Mouse (Mus musculus) stomach, postnatal 0 days (tissue): Measurements from ENCODE around the gene Mctp1. TPM values are rescaled to one million over a fixed set of nuclear protein-coding genes. Genes with fewer than 3 reads are reported as not detected.

ENCODE experiments used
- ATAC-seq: fragments of 200-750 bp; cut with Nextera tagmentation; 2 replicates; pipeline ENCODE4 v1.8.0; 2017; ENCODE audit not compliant: low FRiP score, low TSS enrichment
- DNase-seq: peaks from one replicate; pipeline ENCODE4 v3.0.0-alpha.2; 2016; ENCODE audit warnings: low spot score
- H3K27ac ChIP-seq: fragments of 300-500 bp; sonication (generic); replicated peaks from 2 replicates; pipeline ENCODE4 v1.5.1; 2014; ENCODE audit warnings: mild to moderate bottlenecking, control low read depth
- H3K27me3 ChIP-seq: fragments of 300-500 bp; sonication (generic); 2 replicates; pipeline ENCODE4 v1.6.1; 2014; ENCODE audit warnings: low read length; ENCODE audit not compliant: control insufficient read depth, insufficient read depth
- H3K36me3 ChIP-seq: fragments of 300-500 bp; sonication (generic); 2 replicates; pipeline ENCODE4 v1.6.1; 2014; ENCODE audit warnings: low read length, mixed read lengths; ENCODE audit not compliant: control insufficient read depth, insufficient read depth
- H3K4me1 ChIP-seq: fragments of 300-500 bp; sonication (generic); replicated peaks from 2 replicates; pipeline ENCODE4 v1.6.1; 2014; ENCODE audit warnings: antibody characterized with exemption; ENCODE audit not compliant: control insufficient read depth, insufficient read depth
- H3K4me2 ChIP-seq: fragments of 300-500 bp; sonication (generic); replicated peaks from 2 replicates; pipeline ENCODE4 v1.6.1; 2014; ENCODE audit warnings: low read depth, mild to moderate bottlenecking, control low read depth, moderate library complexity
- H3K4me3 ChIP-seq: fragments of 300-500 bp; sonication (generic); 2 replicates; pipeline ENCODE4 v1.5.1; 2014; ENCODE audit warnings: low read depth, low read length, control low read depth
- H3K9ac ChIP-seq: fragments of 300-500 bp; sonication (generic); 2 replicates; pipeline ENCODE4 v1.6.1; 2014; ENCODE audit warnings: mild to moderate bottlenecking, low read length, control low read depth, mixed read lengths
- H3K9me3 ChIP-seq: fragments of 300-500 bp; sonication (generic); 2 replicates; pipeline ENCODE4 v1.6.1; 2016; ENCODE audit warnings: low read length; ENCODE audit not compliant: control insufficient read depth
- CTCF ChIP-seq: IDR thresholded peaks from 2 replicates; pipeline ENCODE4 v1.5.1; 2016; ENCODE audit warnings: antibody characterized with exemption, low read depth, mild to moderate bottlenecking, moderate library complexity
- EP300 ChIP-seq: optimal IDR thresholded peaks from 2 replicates; pipeline ENCODE3; 2016; ENCODE audit warnings: antibody characterized with exemption
- WGBS: fragments of 180-500 bp; shearing (Covaris S2); extraction: QIAGEN DNeasy Blood & Tissue Kit; methylation state at CpG from one replicate; pipeline ENCODE4 v1.1.7; 2014; 5-methylcytosine and 5-hydroxymethylcytosine counted together
- polyA plus RNA-seq: library from polyadenylated mRNA; unstranded; fragments of >200 nt; fragmentation: Nextera tagmentation; extraction: Ambion mirVana; gene quantifications from 2 replicates; pipeline ENCODE4 v1.2.1, GENCODE M21; 2015

Mctp1 gene
- polyA plus RNA-seq, 1 experiment from 2014 or later: 1.1 TPM

GRCm38 (mm10) chr13:76529915-76530314 is 145.6 kb downstream of the Mctp1 start:
- no peaks in the 10 kb centered on the region for H3K27me3 ChIP-seq
- H3K36me3 ChIP-seq: no peaks in the 10 kb centered on the region
- H3K27ac ChIP-seq: no peak overlapping the region
- ATAC-seq (no peak), DNase-seq (no peak)
- H3K9ac ChIP-seq: no peak overlapping the region
- H3K4me2 ChIP-seq: no peak overlapping the region
- WGBS: 70% methylated on average over 2 of the region's 2 CpGs
- no peaks in the 10 kb centered on the region for H3K4me1 ChIP-seq
- TF ChIP-seq EP300: no peak
- no peak for TF ChIP-seq CTCF
- H3K4me3 ChIP-seq: no peak overlapping the region
- no peaks in the 10 kb centered on the region for H3K9me3 ChIP-seq

DNA sequence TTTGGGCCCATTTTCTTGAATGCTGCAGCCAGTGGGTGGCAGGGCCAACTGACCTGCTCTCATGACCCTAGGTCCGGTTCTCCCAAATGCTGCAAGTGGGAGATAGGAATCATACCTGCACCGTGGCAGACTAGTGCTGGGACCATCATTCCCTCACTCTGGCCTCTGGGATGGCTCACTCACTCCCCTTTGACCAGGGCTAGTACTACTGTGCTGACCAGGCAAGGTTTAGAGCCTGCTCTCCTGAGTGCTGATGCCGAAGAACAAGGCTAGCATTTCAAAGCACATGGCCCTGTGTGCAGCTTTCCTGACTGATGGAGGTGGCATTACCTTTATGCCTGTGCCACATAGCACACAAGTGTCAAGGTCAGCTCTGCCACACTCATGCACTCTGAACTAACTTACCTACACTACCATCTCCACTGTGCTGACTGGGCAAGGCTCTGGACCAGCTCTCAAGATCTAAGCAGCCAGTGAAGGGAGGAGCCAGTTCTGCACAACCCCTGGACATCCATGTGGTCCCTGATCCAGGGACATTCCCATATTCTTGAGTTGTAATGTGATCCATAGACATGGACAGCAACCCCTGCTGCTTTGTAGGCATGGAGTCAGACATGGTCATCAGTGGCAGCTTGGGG is 146.7 kb downstream of the Mctp1 start:
- Histone ChIP-seq H3K36me3 (no peaks in the 10 kb centered on the region), H3K4me1 (no peaks in the 10 kb centered on the region), H3K9me3 (no peaks in the 10 kb centered on the region), H3K27me3 (no peaks in the 10 kb centered on the region), H3K27ac (no peak overlapping the region), H3K4me3 (no peak overlapping the region), H3K4me2 (no peak overlapping the region), H3K9ac (no peak overlapping the region)
- ATAC-seq (no peak), DNase-seq (no peak)
- no peak for TF ChIP-seq EP300
- no peak for TF ChIP-seq CTCF
- WGBS: 91% methylated on average over 3 of the region's 3 CpGs

- no peak for ATAC-seq
- Histone ChIP-seq H3K4me2 (no peak overlapping the region), H3K4me3 (no peak overlapping the region), H3K27me3 (no peaks in the 10 kb centered on the region), H3K4me1 (no peaks in the 10 kb centered on the region), H3K9me3 (no peaks in the 10 kb centered on the region), H3K9ac (no peak overlapping the region), H3K27ac (no peak overlapping the region), H3K36me3 (no peaks in the 10 kb centered on the region)
- TF ChIP-seq EP300: no peak
- TF ChIP-seq CTCF: no peak
- WGBS: 70% methylated on average over 2 of the region's 2 CpGs
- no peak for DNase-seq
Observed at GRCm38 (mm10) chr13:76547854-76548253, 163.5 kb downstream of the Mctp1 start.

DNA sequence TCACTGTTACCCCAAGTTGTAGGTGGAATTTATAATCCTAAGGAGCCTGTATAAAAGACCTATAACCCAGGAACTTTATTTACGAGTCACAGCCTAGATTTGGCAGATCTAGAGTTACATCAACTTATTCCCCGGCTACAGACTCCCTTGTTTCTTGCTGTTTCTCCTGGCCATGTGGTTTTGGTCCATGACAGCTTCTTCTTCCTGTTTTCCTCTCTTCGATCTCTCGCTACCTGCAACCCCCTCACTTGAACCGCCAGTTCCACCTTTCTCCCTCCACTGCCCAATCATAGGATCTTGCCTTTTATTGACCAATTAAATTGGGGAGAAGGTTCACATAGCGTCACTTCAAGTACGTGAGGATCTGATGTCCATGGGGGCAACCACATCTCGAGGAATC is 176.6 kb downstream of the Mctp1 start:
- Histone ChIP-seq H3K4me3 (no peak overlapping the region), H3K36me3 (no peaks in the 10 kb centered on the region), H3K27me3 (no peaks in the 10 kb centered on the region), H3K9ac (no peak overlapping the region), H3K27ac (no peak overlapping the region), H3K9me3 (no peaks in the 10 kb centered on the region), H3K4me2 (no peak overlapping the region), H3K4me1 (no peaks in the 10 kb centered on the region)
- TF ChIP-seq EP300 (no peak), CTCF (no peak)
- ATAC-seq: no peak
- no peak for DNase-seq
- 82% methylated on average over 8 of the region's 8 CpGs for WGBS

DNA sequence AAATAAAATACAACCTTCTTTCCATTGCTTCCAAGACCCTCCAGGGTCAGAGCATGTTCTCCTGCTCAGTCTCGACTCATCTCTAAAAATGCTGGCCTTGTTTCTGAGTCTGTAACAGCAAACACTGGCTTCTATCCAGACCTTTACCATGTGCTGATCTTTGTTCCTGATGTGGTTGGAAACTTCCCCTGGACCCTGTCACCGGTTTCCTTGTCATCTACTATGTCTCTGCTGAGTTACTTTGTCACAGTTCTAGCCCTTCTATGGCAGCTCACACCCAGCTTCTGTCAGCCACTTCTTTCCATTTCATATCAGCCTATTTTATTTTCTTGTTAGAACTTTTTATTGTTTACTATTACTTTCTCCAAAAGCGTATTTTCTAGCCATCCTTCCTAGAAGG is 177.3 kb downstream of the Mctp1 start:
- Histone ChIP-seq H3K9ac (no peak overlapping the region), H3K27ac (no peak overlapping the region), H3K4me3 (no peak overlapping the region), H3K27me3 (no peaks in the 10 kb centered on the region), H3K9me3 (no peaks in the 10 kb centered on the region), H3K4me1 (no peaks in the 10 kb centered on the region), H3K36me3 (no peaks in the 10 kb centered on the region), H3K4me2 (no peak overlapping the region)
- TF ChIP-seq EP300: no peak
- no peak for TF ChIP-seq CTCF
- WGBS: 74% methylated on average over 3 of the region's 3 CpGs
- ATAC-seq (no peak), DNase-seq (no peak)

GRCm38 (mm10) chr13:76564061-76564460 is 179.7 kb downstream of the Mctp1 start:
- Histone ChIP-seq H3K9ac (no peak overlapping the region), H3K27ac (no peak overlapping the region), H3K9me3 (no peaks in the 10 kb centered on the region), H3K4me2 (no peak overlapping the region), H3K27me3 (no peaks in the 10 kb centered on the region), H3K4me1 (no peaks in the 10 kb centered on the region), H3K36me3 (no peaks in the 10 kb centered on the region), H3K4me3 (no peak overlapping the region)
- DNase-seq (no peak), ATAC-seq (no peak)
- TF ChIP-seq CTCF (no peak), EP300 (no peak)
